Mouse (Mus musculus) stomach, embryonic 16.5 days (tissue): ENCODE data around the gene Ndufa5. TPM values are rescaled to one million over a fixed set of nuclear protein-coding genes. Genes with fewer than 3 reads are reported as not detected.

Experiments used
- ATAC-seq: fragments of 200-750 bp; cut with Nextera tagmentation; 2 replicates; pipeline ENCODE4 v1.8.0; 2017; ENCODE audit warnings: moderate number of reproducible peaks, moderate TSS enrichment; ENCODE audit not compliant: insufficient read depth, low FRiP score
- H3K27ac ChIP-seq: fragments of 300-500 bp; sonication (generic); 2 replicates; pipeline ENCODE4 v1.5.1; 2014; ENCODE audit warnings: low read length
- H3K27me3 ChIP-seq: fragments of 300-500 bp; sonication (generic); 2 replicates; pipeline ENCODE4 v1.6.1; 2014; ENCODE audit warnings: low read length, control low read depth, mixed read lengths; ENCODE audit not compliant: control insufficient read depth, insufficient read depth
- H3K36me3 ChIP-seq: fragments of 300-500 bp; sonication (generic); 2 replicates; pipeline ENCODE4 v1.6.1; 2014; ENCODE audit warnings: low read length; ENCODE audit not compliant: control insufficient read depth, insufficient read depth
- H3K4me1 ChIP-seq: fragments of 300-500 bp; sonication (generic); 2 replicates; pipeline ENCODE4 v1.6.1; 2014; ENCODE audit warnings: low read length, control low read depth, mixed read lengths; ENCODE audit not compliant: control insufficient read depth, insufficient read depth
- H3K4me2 ChIP-seq: fragments of 300-500 bp; sonication (generic); 2 replicates; pipeline ENCODE4 v1.6.1; 2014; ENCODE audit warnings: low read depth, low read length, mixed read lengths
- H3K4me3 ChIP-seq: fragments of 300-500 bp; sonication (generic); replicated peaks from 2 replicates; pipeline ENCODE4 v1.5.1; 2014; ENCODE audit warnings: mild to moderate bottlenecking, low read length
- H3K9ac ChIP-seq: fragments of 300-500 bp; sonication (generic); 2 replicates; pipeline ENCODE4 v1.6.1; 2014; ENCODE audit warnings: low read length
- H3K9me3 ChIP-seq: fragments of 300-500 bp; sonication (generic); replicated peaks from 2 replicates; pipeline ENCODE4 v1.6.1; 2016; ENCODE audit warnings: low read length, control low read depth; ENCODE audit not compliant: control insufficient read depth
- WGBS: fragments of 180-500 bp; shearing (Covaris S2); extraction: QIAGEN DNeasy Blood & Tissue Kit; methylation state at CpG from one replicate; pipeline ENCODE4 v1.1.7; 2014; 5-methylcytosine and 5-hydroxymethylcytosine counted together
- polyA plus RNA-seq: library from polyadenylated mRNA; unstranded; fragments of >200 nt; fragmentation: Nextera tagmentation; extraction: Ambion mirVana; gene quantifications from 2 replicates; pipeline ENCODE4 v1.2.1, GENCODE M21; 2015

The Ndufa5 gene
- polyA plus RNA-seq, 1 experiment from 2014 or later = 383 TPM

- ATAC-seq = no peak
- no peaks in the 10 kb centered on the region for H3K9me3 ChIP-seq
- H3K27me3 ChIP-seq = no peaks in the 10 kb centered on the region
- no peak overlapping the region for H3K4me3 ChIP-seq
- 72% methylated on average over 3 of the region's 3 CpGs for WGBS
- no peak overlapping the region for H3K9ac ChIP-seq
- H3K4me2 ChIP-seq = no peak overlapping the region
- no peak overlapping the region for H3K27ac ChIP-seq
- H3K4me1 ChIP-seq = peaks cover 4% of the 10 kb centered on the region; the same call in 1 of the 2 replicates
- H3K36me3 ChIP-seq = no peaks in the 10 kb centered on the region
Observed at GRCm38 (mm10) chr6:24532804-24533203, 5.0 kb upstream of the Ndufa5 start.

- H3K27ac ChIP-seq = no peak overlapping the region
- WGBS = 43% methylated on average over 11 of the region's 11 CpGs
Observed at GRCm38 (mm10) chr6:24530711-24531420, 3.1 kb upstream of the Ndufa5 start.

GRCm38 (mm10) chr6:24530166-24530565 is 2.4 kb upstream of the Ndufa5 start:
- peak overlapping the region; percentile 19 for H3K4me3 ChIP-seq
- no peaks in the 10 kb centered on the region for H3K27me3 ChIP-seq
- H3K27ac ChIP-seq = no peak overlapping the region
- H3K36me3 ChIP-seq = no peaks in the 10 kb centered on the region
- H3K9ac ChIP-seq = peak overlapping the region; percentile 11; the same call in 1 of the 2 replicates
- ATAC-seq = no peak
- peak overlapping the region; percentile 50 for H3K4me2 ChIP-seq
- whole genome bisulfite sequencing = 16% methylated on average over 4 of the region's 4 CpGs
- no peaks in the 10 kb centered on the region for H3K9me3 ChIP-seq
- H3K4me1 ChIP-seq = peaks cover 14% of the 10 kb centered on the region

More at GRCm38 (mm10) chr6:24530711-24531420, 3.1 kb upstream of the Ndufa5 start:
- H3K4me2 ChIP-seq = peak overlapping the region; percentile 50
- ATAC-seq = no peak
- H3K4me3 ChIP-seq = peak overlapping the region; percentile 19; the same call in 1 of the 2 replicates
- H3K36me3 ChIP-seq = no peaks in the 10 kb centered on the region
- H3K9me3 ChIP-seq = no peaks in the 10 kb centered on the region
- H3K27me3 ChIP-seq = no peaks in the 10 kb centered on the region
- peak overlapping the region; percentile 11; the same call in 1 of the 2 replicates for H3K9ac ChIP-seq
- H3K4me1 ChIP-seq = peaks cover 13% of the 10 kb centered on the region

GRCm38 (mm10) chr6:24528064-24528243 is 141 bp upstream of the Ndufa5 start, which contains the start of gene Asb15:
Gene Asb15, plus strand, starts transcription at chr6:24528144.
- Histone ChIP-seq H3K4me3 (peak within 1 kb of the TSS; percentile 81), H3K36me3 (no peaks in the 10 kb centered on the region), H3K27ac (peak within 1 kb of the TSS; percentile 66), H3K9ac (peak within 1 kb of the TSS; percentile 88), H3K9me3 (no peaks in the 10 kb centered on the region), H3K27me3 (no peaks in the 10 kb centered on the region), H3K4me1 (peaks cover 16% of the 10 kb centered on the region), H3K4me2 (peak within 1 kb of the TSS; percentile 72)
- WGBS = 37% methylated on average over 2 of the region's 2 CpGs
- ATAC-seq = no peak

GRCm38 (mm10) chr6:24525705-24526104 is 2.1 kb downstream of the Ndufa5 start:
- Histone ChIP-seq H3K9ac (no peak overlapping the region), H3K36me3 (peaks cover 3% of the 10 kb centered on the region; the same call in 1 of the 2 replicates), H3K4me2 (no peak overlapping the region), H3K27me3 (no peaks in the 10 kb centered on the region), H3K9me3 (no peaks in the 10 kb centered on the region), H3K27ac (no peak overlapping the region), H3K4me3 (no peak overlapping the region), H3K4me1 (peaks cover 16% of the 10 kb centered on the region)
- no peak for ATAC-seq
- WGBS = 82% methylated on average over 3 of the region's 3 CpGs

- WGBS = 42% methylated on average over 2 of the region's 2 CpGs
- no peak for ATAC-seq
Observed at GRCm38 (mm10) chr6:24516197-24516596, 11.6 kb downstream of the Ndufa5 start.

GRCm38 (mm10) chr6:24514552-24515284 is 13.1 kb downstream of the Ndufa5 start, which contains the start of gene Iqub:
Gene Iqub, minus strand, starts transcription at chr6:24515067.
- 19% methylated on average over 13 of the region's 13 CpGs for WGBS
- H3K9me3 ChIP-seq = no peaks in the 10 kb centered on the region
- H3K4me1 ChIP-seq = peaks cover 6% of the 10 kb centered on the region
- H3K9ac ChIP-seq = no peak within 1 kb of the TSS; the same call in 1 of the 2 replicates
- H3K27me3 ChIP-seq = no peaks in the 10 kb centered on the region
- H3K27ac ChIP-seq = no peak within 1 kb of the TSS
- H3K4me3 ChIP-seq = no peak within 1 kb of the TSS
- H3K36me3 ChIP-seq = no peaks in the 10 kb centered on the region; the same call in 1 of the 2 replicates
- peak; percentile 86 for ATAC-seq
- H3K4me2 ChIP-seq = peak within 1 kb of the TSS; percentile 19; the same call in 1 of the 2 replicates

More at GRCm38 (mm10) chr6:24516197-24516596, 11.6 kb downstream of the Ndufa5 start:
- Histone ChIP-seq H3K27ac (no peak overlapping the region), H3K9ac (no peak overlapping the region), H3K27me3 (no peaks in the 10 kb centered on the region), H3K9me3 (no peaks in the 10 kb centered on the region), H3K36me3 (peaks cover 6% of the 10 kb centered on the region), H3K4me2 (no peak overlapping the region), H3K4me3 (no peak overlapping the region), H3K4me1 (peaks cover 6% of the 10 kb centered on the region)

- H3K4me2 ChIP-seq = no peak overlapping the region
- no peak for ATAC-seq
- no peaks in the 10 kb centered on the region for H3K36me3 ChIP-seq
- no peak overlapping the region for H3K27ac ChIP-seq
- H3K27me3 ChIP-seq = no peaks in the 10 kb centered on the region
- H3K4me3 ChIP-seq = no peak overlapping the region
- H3K4me1 ChIP-seq = no peaks in the 10 kb centered on the region
- no peaks in the 10 kb centered on the region for H3K9me3 ChIP-seq
- WGBS = 63% methylated on average over 2 of the region's 2 CpGs
- no peak overlapping the region for H3K9ac ChIP-seq
Observed at GRCm38 (mm10) chr6:24504141-24504540, 23.7 kb downstream of the Ndufa5 start.

- Histone ChIP-seq H3K9ac (no peak overlapping the region), H3K4me1 (no peaks in the 10 kb centered on the region), H3K27ac (no peak overlapping the region), H3K27me3 (no peaks in the 10 kb centered on the region), H3K4me3 (no peak overlapping the region), H3K9me3 (no peaks in the 10 kb centered on the region), H3K36me3 (no peaks in the 10 kb centered on the region), H3K4me2 (no peak overlapping the region)
- WGBS = 26% methylated on average over 1 of the region's 1 CpGs
- no peak for ATAC-seq
Observed at GRCm38 (mm10) chr6:24490341-24490740, 37.5 kb downstream of the Ndufa5 start.
